Mouse (Mus musculus) heart, postnatal 0 days (tissue): ENCODE results near the gene Rgcc. TPM values are rescaled to one million over a fixed set of nuclear protein-coding genes. Genes with fewer than 3 reads are reported as not detected.

ENCODE experiments used
- ATAC-seq: fragments of 200-750 bp; cut with Nextera tagmentation; 2 replicates; pipeline ENCODE4 v1.8.0; 2017; ENCODE audit warnings: low read depth, moderate number of reproducible peaks, moderate library complexity; ENCODE audit not compliant: insufficient read depth
- DNase-seq: peaks from one replicate; pipeline ENCODE4 v3.0.0-alpha.2; 2016; ENCODE audit warnings: low spot score
- H3K27ac ChIP-seq: fragments of 300-500 bp; sonication (generic); 2 replicates; pipeline ENCODE4 v1.5.1; 2014; ENCODE audit warnings: low read depth, mild to moderate bottlenecking
- H3K27me3 ChIP-seq: fragments of 300-500 bp; sonication (generic); 2 replicates; pipeline ENCODE4 v1.6.1; 2014; ENCODE audit warnings: low read length, mixed read lengths; ENCODE audit not compliant: control insufficient read depth, insufficient read depth
- H3K36me3 ChIP-seq: fragments of 300-500 bp; sonication (generic); replicated peaks from 2 replicates; pipeline ENCODE4 v1.6.1; 2014; ENCODE audit warnings: low read length, mixed read lengths; ENCODE audit not compliant: control insufficient read depth, insufficient read depth
- H3K4me1 ChIP-seq: fragments of 300-500 bp; sonication (generic); 2 replicates; pipeline ENCODE4 v1.6.1; 2014; ENCODE audit warnings: antibody characterized with exemption; ENCODE audit not compliant: control insufficient read depth, insufficient read depth
- H3K4me2 ChIP-seq: fragments of 300-500 bp; sonication (generic); 2 replicates; pipeline ENCODE4 v1.6.1; 2014; ENCODE audit warnings: low read depth, mild to moderate bottlenecking, low read length, moderate library complexity
- H3K4me3 ChIP-seq: fragments of 300-500 bp; sonication (generic); 2 replicates; pipeline ENCODE4 v1.5.1; 2014; ENCODE audit warnings: low read depth, low read length
- H3K9ac ChIP-seq: fragments of 300-500 bp; sonication (generic); replicated peaks from 2 replicates; pipeline ENCODE4 v1.6.1; 2014; ENCODE audit warnings: low read depth, low read length, mixed read lengths
- H3K9me3 ChIP-seq: fragments of 300-500 bp; sonication (generic); replicated peaks from 2 replicates; pipeline ENCODE4 v1.6.1; 2016; ENCODE audit warnings: low read length; ENCODE audit not compliant: control insufficient read depth
- CTCF ChIP-seq: IDR thresholded peaks from 2 replicates; pipeline ENCODE4 v1.5.1; 2016; ENCODE audit warnings: antibody characterized with exemption, control low read depth, low read depth
- EP300 ChIP-seq: IDR thresholded peaks from 2 replicates; pipeline ENCODE4 v1.6.1; 2016; ENCODE audit warnings: antibody characterized with exemption, low read depth
- WGBS: fragments of 180-500 bp; shearing (Covaris S2); extraction: QIAGEN DNeasy Blood & Tissue Kit; methylation state at CpG from one replicate; pipeline ENCODE4 v1.1.7; 2014; 5-methylcytosine and 5-hydroxymethylcytosine counted together
- polyA plus RNA-seq: library from polyadenylated mRNA; unstranded; fragments of >200 nt; fragmentation: Nextera tagmentation; extraction: Ambion mirVana; gene quantifications from 2 replicates; pipeline ENCODE4 v1.2.1, GENCODE M21; 2015
- total RNA-seq: library from RNA; depleted of rRNA; stranded (reverse); fragments of >200 nt; gene quantifications from 2 replicates; pipeline ENCODE4 v1.2.3, GENCODE M21; 2014; ENCODE audit warnings: low replicate concordance

Rgcc gene
- total and polyA plus RNA-seq, 2 experiments from 2014 or later: 43.4 to 43.6 TPM

DNA sequence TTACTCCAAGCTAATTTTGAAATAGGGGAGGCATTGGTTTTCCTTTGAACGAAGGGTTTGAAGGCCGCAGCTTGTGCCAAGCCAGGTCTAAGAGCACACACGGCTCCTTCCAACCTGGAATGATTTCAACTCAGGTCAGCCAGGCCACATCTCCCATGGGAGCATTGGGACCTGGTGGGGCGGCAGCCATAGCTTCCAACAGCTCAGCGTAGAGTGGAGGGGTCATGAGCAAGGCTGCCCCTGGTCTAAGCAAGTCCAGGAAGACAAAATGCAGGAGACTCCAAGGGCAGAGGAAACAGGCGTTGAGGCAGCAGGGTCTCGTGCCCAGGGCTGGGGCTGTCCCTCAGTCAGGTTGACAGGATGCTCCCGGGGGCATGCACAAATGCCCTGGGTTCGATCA is 28.5 kb downstream of the Rgcc start:
- H3K4me2 ChIP-seq: no peak overlapping the region
- peaks cover 22% of the 10 kb centered on the region for H3K4me1 ChIP-seq
- ATAC-seq (no peak), DNase-seq (no peak)
- TF ChIP-seq EP300 (no peak), CTCF (no peak)
- no peaks in the 10 kb centered on the region for H3K36me3 ChIP-seq
- H3K9me3 ChIP-seq: no peaks in the 10 kb centered on the region; the same call in 1 of the 2 replicates
- H3K9ac ChIP-seq: no peak overlapping the region
- H3K4me3 ChIP-seq: no peak overlapping the region
- H3K27ac ChIP-seq: no peak overlapping the region
- no peaks in the 10 kb centered on the region for H3K27me3 ChIP-seq
- WGBS: 85% methylated on average over 9 of the region's 9 CpGs

DNA sequence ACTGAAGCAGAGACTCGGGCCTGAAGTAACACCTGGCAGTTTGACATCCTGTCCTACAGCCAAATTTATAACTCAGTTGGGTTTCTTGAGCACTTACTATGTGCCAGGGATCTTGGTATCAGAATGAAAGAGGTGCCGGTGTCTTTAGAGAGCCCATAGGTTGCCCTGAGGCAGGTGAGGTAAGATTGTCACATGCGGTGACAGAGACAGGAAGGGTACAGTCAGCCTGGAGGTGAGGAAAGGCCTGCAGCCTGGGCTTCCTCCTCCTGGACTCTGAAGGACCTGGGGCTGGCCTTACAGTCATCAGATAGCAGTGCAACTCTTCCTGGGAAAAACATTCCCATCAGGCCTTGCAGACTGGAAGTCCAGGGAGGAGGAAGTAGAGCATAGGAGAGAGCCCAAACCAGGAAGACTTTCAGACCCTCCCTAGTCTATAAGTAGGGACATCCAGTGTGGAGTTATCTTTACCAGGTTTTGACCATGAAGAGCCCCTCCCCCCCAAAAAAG is 29.2 kb downstream of the Rgcc start:
- 91% methylated on average over 3 of the region's 3 CpGs for WGBS
- no peak overlapping the region for H3K9ac ChIP-seq
- ATAC-seq (no peak), DNase-seq (no peak)
- H3K4me2 ChIP-seq: no peak overlapping the region
- TF ChIP-seq EP300 (no peak), CTCF (no peak)
- H3K4me3 ChIP-seq: no peak overlapping the region
- no peaks in the 10 kb centered on the region for H3K27me3 ChIP-seq
- no peaks in the 10 kb centered on the region for H3K36me3 ChIP-seq
- peaks cover 16% of the 10 kb centered on the region for H3K4me1 ChIP-seq
- no peak overlapping the region for H3K27ac ChIP-seq
- H3K9me3 ChIP-seq: no peaks in the 10 kb centered on the region; the same call in 1 of the 2 replicates

DNA sequence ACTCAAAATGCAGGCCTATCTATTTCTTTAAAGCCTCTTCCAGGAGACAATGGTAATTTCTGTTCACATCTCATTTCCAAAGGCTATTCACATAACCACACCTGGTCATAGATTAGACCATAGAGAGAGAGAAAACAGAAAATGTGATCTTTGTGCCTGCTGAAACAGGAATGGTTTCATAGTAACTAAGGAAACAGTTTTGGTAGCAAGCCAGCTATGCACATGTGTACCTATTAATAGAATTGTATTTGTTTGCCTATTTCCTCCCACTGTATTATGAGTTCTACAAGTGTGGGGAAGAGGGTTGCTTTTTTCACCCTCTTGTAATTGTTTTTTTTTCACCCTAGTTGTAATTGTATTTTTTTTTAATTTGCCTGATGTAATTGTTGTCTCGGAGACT is 31.9 kb downstream of the Rgcc start:
- H3K36me3 ChIP-seq: no peaks in the 10 kb centered on the region
- peak overlapping the region; percentile 67 for H3K27ac ChIP-seq
- no peak overlapping the region for H3K4me3 ChIP-seq
- no peaks in the 10 kb centered on the region; the same call in 1 of the 2 replicates for H3K9me3 ChIP-seq
- TF ChIP-seq EP300: no peak
- TF ChIP-seq CTCF: no peak
- no peaks in the 10 kb centered on the region for H3K27me3 ChIP-seq
- H3K9ac ChIP-seq: no peak overlapping the region
- WGBS: 29% methylated on average over 1 of the region's 1 CpGs
- no peak overlapping the region for H3K4me2 ChIP-seq
- H3K4me1 ChIP-seq: peaks cover 15% of the 10 kb centered on the region; the same call in 1 of the 2 replicates
- DNase-seq (peak; percentile 39), ATAC-seq (peak; percentile 57; the same call in 1 of the 2 replicates)

DNA sequence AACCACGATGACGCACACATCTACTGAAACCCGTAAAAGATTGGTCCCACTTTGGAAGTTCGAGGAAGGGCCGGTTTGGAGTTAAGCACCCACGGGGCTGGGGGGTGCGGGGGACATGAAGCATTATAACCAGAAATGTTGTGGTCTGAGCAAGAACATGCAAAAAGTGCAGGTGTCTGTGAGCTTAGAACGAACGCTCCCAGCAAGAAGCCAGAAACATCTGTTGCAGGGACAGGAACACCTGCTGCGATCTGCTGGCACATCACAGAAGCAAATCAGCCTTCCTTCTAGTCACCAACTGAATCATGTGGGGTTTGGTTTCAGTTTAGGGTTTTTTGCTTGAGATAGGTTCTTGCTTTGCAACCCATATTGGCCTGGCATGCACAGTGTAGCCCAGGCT is 33.6 kb downstream of the Rgcc start:
- H3K36me3 ChIP-seq: no peaks in the 10 kb centered on the region
- H3K27me3 ChIP-seq: no peaks in the 10 kb centered on the region
- 88% methylated on average over 10 of the region's 10 CpGs for WGBS
- ATAC-seq: no peak
- DNase-seq: no peak
- peaks cover 8% of the 10 kb centered on the region; the same call in 1 of the 2 replicates for H3K4me1 ChIP-seq
- H3K4me2 ChIP-seq: no peak overlapping the region
- no peak overlapping the region for H3K4me3 ChIP-seq
- H3K9ac ChIP-seq: no peak overlapping the region
- TF ChIP-seq EP300 (no peak), CTCF (no peak)
- peak overlapping the region; percentile 67; the same call in 1 of the 2 replicates for H3K27ac ChIP-seq
- no peaks in the 10 kb centered on the region; the same call in 1 of the 2 replicates for H3K9me3 ChIP-seq

DNA sequence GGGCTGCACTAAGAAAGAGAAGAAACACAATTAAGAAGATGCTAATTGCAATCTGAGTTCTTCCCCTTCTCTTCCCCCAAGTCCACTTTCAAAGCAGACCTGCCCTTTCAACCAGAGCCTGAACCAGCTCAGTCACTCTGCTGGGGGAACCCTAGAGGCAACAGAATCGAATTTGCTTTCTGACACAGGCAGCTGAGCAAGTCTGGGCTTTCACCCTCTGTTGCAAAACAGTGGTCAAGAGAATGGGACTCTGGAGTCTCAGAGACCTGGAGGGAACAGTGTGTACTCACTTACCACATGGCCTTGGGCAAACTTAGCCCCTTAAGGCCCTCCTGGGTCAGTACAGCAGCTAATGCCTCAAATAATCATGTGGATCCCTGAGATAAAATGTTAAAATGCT is 34.1 kb downstream of the Rgcc start:
- Histone ChIP-seq H3K27ac (peak overlapping the region; percentile 34; the same call in 1 of the 2 replicates), H3K9me3 (no peaks in the 10 kb centered on the region; the same call in 1 of the 2 replicates), H3K4me3 (no peak overlapping the region), H3K36me3 (no peaks in the 10 kb centered on the region), H3K9ac (no peak overlapping the region), H3K4me2 (no peak overlapping the region), H3K27me3 (no peaks in the 10 kb centered on the region), H3K4me1 (peaks cover 8% of the 10 kb centered on the region; the same call in 1 of the 2 replicates)
- ATAC-seq (no peak), DNase-seq (no peak)
- WGBS: 47% methylated on average over 1 of the region's 1 CpGs
- TF ChIP-seq CTCF (no peak), EP300 (no peak)

DNA sequence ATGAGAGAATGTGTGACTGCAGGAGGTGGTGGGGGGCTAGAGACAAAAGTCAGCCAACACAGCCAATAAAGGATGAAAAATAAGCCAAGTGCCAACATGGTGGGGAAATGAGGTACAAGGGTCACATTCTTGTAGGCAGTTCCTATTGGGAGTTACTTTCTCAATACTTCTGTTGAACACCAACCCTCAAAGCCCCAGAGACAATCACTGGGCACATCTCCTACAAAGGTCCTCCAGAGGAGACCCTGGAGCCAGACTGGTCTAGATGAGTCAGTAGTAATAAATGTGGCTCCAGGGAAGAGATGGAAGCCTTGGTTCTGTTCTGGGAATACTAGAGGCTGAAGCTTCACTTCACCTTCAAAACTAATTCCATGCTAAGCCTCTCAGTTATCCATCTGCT is 35.0 kb downstream of the Rgcc start:
- ATAC-seq: no peak
- H3K4me3 ChIP-seq: no peak overlapping the region
- no peaks in the 10 kb centered on the region for H3K36me3 ChIP-seq
- no peaks in the 10 kb centered on the region; the same call in 1 of the 2 replicates for H3K9me3 ChIP-seq
- no peaks in the 10 kb centered on the region for H3K27me3 ChIP-seq
- no peak overlapping the region for H3K27ac ChIP-seq
- TF ChIP-seq EP300: no peak
- TF ChIP-seq CTCF: no peak
- no peak overlapping the region for H3K9ac ChIP-seq
- H3K4me2 ChIP-seq: no peak overlapping the region
- no peak for DNase-seq
- H3K4me1 ChIP-seq: peaks cover 8% of the 10 kb centered on the region; the same call in 1 of the 2 replicates
